Mouse (Mus musculus) urinary bladder, postnatal 4 days (tissue): ENCODE measurements around the gene Serpina3i.
"Not testable (repeated sequence)": the region's sequence is repeated elsewhere in the genome, so short reads cannot be mapped to it uniquely, and the experiment has no call there.

ENCODE experiments used
- DNase-seq, 2 experiments: peaks; one replicate each; pipeline ENCODE4 v3.0.0; 2021 to 2022; ENCODE audit warnings: low spot score in 2 of 2

Serpina3i gene

DNA sequence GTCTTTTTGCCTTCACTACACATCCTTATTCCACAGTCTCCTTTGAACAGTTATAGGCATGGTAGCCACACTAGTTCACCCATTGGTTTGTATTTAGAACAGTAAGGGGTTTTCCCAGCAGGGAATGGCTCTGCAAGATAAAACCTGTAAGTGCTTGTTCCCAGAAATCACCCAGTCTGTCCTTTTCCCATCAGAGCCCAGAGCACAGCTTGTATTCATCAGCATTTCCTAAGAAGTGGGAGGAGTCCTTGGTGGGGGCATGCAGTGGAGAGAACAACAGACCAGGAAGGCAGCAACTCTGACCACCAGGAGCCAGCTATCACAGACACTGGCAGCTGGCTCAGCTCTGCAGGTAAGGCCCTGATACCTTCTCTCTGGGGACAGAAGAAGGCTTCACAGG is at the start of gene Serpina3i:
Serpina3i (plus strand) TSS at position 260 of the 400 bp plus-strand sequence.
- DNase-seq, result no peak

DNA sequence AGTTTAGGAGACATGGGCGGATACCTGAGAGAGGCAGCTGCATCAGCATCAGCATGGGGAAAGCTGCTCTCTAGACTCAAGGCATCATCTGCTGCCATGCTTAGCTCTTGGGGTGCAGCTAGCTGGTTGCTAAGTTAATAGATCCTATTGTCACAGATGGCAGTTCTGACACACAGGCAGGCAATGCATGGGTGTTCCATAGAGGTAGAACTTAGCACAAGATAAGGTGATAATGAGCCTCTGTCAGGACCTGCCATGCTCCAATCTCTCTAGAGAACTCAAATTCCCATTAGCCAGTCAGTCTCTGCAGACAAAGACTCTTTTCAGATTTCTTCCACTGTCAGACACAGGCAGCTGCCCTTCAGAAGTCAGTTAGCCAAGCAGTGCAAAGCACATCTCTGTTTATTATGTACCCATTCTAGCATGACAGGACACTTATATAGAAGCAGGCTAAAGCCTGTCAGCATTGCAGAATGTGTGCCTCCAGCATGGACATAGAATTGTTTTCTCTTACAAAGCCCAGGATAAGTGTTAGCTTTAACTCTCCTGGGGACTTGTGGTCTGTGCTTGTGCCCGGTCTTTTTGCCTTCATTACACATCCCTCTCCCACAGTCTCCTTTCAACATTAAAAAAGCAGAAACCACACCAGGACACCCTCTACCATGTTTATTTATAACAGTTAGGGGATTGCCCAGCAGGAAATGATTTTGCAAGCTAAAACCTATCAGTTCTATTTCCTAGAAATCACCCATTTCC is 49.1 kb upstream of the Serpina3i start:
- no peak for DNase-seq

DNA sequence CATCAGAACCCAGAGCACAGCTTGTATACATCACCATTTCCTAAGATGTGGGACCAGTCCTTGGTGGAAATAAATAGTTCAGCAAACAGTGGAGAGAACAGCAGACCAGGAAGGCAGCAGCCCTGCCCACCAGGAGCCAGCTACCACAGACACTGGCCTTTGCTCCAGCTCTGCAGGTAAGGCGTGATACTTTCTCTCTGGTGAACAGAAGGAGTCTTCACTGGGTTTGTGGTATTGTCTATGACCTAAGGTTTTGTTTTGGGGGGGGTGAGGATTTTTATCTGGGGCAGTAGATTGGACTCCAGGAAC is 48.5 kb upstream of the Serpina3i start, which contains the start of gene Serpina3f:
Serpina3f (plus strand) TSS at position 100 of the 309 bp plus-strand sequence.
- no peak for DNase-seq

DNA sequence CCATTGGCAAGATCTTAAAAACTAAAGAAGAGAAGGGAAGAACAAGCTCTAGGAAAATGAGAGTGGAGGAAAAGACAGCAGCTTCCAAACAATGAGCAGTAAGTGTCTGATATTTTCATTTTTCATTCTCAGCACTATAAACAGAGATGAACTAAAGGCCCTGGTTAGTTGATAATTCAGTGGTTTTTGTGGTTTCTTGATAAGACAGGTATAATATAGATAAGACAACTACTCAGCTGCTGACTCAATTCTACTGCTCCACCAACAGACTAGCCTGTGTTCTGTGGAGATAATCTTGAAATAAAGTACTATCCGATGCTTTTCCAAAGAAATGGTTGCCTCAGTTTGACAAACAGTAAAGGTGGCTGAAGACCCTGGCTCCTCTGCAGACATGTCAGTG is 47.7 kb upstream of the Serpina3i start:
- DNase-seq, result no peak

DNA sequence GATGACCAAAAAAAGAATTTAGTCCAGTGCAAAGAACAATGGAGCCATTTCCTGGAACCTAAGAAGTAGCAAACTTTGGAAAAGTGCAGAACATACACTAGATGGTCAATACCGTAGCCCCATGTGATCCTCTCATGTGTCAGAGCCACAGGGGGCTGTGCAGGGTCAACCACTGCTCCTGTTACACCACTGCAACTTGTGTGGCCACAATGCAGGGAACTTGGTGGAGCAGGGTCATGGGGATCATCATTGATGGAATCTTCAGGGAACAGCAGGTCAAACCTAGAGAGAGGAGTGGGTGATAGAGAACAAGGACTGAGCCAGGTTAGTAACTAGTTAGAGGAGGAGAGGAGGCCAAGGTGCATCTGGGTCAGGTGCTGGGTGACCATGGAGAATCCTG is 41.3 kb upstream of the Serpina3i start:
- no peak for DNase-seq

DNA sequence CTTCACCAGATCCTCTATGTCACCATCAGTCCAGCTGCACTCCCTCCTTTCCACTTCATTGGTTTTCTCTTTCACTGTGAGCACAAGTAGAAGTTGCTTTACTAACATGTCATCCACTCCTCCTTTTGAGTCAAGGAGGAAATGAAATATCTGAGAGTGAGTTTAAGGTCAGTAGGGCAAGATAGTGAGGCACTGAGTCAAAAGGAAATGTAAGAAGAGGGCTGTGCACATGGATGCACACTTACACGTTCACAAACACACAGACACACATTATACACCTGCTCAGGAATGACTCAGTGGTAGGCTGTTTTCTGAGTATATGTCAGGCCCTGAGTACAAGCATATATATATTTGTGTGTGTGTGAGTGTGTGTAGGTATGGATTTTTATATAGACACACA is 39.2 kb upstream of the Serpina3i start:
- peak in 1 of 2 experiments; percentile 7 for DNase-seq

DNA sequence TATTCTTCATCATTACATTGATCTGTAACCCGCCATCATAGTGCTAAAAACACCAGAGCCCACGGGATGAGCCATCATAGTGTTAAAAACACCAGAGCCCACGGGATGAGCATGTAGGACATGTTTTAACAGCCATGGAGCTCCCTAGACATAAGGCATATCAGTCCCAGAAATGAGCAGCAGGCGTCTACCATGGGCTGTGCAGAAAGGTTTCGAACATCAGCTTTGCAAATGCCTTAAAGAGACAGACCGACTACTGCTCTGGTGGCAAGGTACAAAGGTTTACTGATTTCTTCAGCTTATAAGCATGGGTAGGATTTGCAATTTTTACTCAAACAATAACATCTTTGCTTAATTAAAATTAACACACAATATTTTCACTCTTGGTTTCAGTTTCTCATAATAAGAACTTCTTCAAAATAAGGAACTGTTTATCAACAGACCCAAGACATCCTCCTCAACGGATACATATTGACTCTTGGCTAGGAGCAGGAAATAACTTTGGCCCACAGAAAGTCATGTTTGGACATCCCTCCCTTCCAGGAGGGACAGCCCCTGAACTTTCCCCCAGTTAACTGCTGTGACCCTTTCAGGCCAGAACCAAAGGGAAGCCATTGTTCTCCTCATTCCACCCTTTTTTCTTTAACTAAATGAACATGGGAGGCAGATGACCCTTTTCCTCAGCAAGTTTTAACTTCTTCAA is 38.2 kb upstream of the Serpina3i start:
- DNase-seq, result peak in 1 of 2 experiments; percentile 2

DNA sequence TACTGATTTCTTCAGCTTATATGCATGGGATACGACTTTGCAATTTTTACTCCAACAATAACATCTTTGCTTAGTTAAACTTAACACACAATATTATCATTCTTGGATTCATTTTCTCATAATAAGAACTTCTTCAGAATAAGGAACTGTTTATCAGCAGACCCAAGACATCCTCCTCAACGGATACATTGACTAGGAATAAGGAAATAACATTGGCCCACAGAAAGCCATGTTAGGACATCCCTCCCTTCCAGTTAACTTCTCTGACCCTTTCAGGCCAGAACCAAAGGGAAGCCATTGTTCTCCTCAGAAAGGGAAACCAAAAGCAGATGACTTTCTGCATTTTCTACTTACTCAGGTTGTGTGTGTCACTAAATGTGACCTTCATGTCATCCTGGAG is 32.2 kb upstream of the Serpina3i start:
- no peak for DNase-seq

DNA sequence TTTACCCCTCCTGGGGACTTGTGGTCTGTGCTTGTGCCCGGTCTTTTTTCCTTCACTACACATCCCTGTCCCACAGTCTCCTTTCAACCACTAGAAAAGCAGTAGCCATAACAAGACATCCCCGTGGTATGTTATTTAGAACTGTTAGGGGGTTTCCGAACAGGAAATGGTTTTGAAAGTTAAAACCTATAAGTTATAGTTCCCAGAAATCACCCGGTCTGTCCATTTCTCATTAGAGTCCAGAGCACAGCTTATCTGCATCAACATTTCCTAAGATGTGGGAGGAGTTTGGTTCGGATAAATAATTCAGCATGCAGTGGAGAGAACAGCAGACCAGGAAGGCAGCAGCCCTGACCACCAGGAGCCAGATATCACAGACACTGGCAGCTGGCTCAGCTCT is 27.0 kb upstream of the Serpina3i start, which contains the start of gene Serpina3g:
Serpina3g (plus strand) TSS at position 331 of the 400 bp plus-strand sequence.
- DNase-seq, result no peak

DNA sequence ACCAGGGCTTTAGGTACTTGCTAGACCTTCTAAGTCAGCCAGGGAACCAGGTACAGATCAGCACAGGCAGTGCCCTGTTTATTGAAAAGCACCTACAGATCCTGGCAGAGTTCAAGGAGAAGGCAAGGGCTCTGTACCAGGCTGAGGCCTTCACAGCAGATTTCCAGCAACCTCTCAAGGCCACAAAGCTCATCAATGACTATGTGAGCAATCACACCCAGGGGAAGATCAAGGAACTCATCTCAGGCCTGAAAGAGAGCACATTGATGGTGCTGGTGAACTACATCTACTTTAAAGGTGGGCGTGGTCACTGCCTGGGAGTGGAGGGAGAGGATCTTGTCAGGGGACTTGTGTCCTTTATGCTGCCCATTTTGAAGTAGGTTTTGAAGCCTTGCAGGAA is 24.9 kb upstream of the Serpina3i start:
- not testable (repeated sequence) for DNase-seq

DNA sequence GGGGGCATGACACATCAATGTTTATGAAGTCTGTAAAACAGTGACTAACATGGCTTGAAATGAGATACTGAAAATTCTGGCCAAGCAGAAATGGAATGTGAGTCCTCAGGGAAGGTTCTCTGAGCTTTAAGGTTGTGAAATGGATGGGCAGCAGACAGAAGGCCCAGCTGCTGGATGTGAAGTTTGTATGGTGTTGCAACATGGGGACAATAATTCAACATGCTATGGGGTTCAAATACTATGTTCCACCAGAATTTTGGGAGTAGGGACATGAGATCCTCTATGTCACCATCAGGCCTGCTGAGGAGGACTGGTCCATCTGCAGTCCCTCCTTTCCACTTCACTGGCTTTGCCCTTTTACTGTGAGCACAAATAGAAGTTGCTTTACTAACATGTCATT is 19.6 kb upstream of the Serpina3i start:
- DNase-seq, result no peak

DNA sequence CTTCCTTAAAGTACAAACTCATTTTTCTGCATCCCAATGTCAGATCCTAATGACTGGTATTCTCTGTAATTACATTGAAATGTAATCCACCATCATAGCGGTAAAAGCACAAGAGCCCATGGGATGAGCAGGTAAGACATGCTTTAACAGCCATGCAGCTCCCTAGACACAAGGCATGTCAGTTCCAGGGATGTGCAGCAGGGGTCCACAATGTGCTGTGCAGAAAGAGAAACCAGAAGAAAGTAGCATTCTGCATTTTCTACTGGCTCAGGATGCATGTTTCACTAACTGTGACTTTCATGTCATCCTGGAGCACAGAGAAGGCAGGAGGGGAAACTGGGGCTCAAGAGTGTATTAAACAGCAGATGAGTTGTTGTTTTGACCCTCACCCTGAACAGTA is 17.8 kb upstream of the Serpina3i start:
- no peak for DNase-seq

DNA sequence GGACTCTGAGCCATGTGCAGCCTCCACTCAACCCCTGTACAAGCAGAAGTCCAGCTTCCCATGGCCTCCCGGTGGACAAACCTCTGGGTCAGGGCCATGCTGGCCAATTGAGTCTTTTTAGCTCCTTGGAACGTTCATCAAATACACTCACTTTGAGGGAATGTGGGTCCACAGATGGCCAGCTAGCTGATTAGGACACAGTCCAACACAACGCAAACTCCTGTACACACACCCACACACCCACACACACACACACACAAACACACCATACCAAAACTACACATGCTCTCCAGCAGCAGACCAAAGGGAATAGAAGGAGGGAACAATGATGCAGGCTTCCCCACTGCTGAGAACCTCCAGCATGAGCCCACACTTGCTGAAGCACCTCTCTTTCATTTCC is 17.3 kb upstream of the Serpina3i start:
- DNase-seq, result no peak

DNA sequence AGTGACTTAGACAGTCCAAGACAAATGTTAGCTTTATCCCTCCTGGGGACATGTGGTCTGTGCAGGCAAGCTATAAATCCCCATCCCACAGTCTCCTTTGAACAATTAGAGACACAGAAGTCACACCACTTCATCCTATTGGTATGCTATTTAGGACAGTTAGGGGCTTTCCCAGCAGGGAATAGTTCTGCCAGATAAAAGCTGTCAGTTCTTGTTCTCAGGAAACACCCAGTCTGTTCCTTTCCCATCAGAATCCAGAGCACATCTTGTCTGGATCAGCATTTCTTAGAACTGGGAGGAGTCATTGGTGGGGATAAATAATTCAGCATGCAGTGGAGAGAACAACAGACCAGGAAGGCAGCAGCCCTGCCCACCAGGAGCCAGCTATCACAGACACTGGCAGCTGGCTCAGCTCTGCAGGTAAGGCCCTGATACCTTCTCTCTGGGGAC is 15.3 kb upstream of the Serpina3i start:
- DNase-seq, result no peak

DNA sequence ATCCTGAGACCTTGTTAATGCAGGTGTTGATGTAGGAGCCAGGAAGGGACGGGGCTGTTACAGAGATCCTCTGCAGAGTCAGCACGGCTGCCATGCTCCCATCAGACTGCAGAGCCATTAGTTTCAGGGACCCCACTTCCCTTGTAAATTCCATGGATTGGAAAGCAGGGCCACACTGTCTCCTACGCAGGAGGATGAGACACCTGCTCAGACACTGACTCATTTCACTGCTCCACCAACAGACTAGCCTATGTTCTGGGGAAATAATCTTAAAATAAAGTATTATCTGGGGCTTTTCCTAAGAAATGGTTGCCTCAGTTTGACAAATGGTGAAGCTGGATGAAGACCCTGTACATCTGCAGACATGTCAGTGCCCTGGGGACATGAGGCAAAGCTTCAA is 14.7 kb upstream of the Serpina3i start:
- DNase-seq, result no peak

DNA sequence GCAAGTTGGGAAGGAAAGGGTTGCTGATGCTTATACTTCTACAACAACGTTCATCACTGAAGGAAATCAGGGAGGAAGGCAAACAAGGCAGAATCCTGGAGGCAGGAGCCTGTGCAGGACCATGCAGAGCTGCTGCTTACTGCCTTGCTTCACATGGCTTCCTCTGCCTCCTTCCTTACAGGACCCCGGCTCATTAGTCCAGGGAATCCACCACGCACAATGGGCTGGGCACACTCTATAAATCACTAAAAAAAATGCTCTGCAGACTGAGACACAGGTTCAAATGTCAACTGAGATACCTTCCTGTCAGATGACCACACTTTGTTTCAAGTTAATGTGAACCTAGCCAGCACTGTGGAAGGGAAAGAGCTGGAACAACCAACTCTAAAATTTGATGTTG is 1.9 kb upstream of the Serpina3i start:
- DNase-seq, result no peak

DNA sequence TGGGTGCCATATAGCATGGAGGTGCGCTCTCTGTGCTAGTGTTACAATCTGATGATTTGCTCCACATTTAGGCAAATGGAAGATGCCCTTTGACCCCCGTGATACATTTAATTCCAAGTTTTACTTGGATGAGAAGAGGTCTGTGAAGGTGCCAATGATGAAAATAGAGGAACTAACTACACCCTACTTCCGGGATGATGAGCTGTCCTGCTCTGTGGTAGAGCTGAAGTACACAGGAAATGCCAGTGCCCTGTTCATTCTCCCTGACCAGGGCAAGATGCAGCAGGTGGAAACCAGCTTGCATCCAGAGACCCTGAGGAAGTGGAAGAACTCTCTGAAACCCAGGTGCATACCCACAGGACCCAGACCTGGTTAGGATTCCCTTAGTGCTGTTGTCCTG is 3.5 kb downstream of the Serpina3i start:
- no peak for DNase-seq

DNA sequence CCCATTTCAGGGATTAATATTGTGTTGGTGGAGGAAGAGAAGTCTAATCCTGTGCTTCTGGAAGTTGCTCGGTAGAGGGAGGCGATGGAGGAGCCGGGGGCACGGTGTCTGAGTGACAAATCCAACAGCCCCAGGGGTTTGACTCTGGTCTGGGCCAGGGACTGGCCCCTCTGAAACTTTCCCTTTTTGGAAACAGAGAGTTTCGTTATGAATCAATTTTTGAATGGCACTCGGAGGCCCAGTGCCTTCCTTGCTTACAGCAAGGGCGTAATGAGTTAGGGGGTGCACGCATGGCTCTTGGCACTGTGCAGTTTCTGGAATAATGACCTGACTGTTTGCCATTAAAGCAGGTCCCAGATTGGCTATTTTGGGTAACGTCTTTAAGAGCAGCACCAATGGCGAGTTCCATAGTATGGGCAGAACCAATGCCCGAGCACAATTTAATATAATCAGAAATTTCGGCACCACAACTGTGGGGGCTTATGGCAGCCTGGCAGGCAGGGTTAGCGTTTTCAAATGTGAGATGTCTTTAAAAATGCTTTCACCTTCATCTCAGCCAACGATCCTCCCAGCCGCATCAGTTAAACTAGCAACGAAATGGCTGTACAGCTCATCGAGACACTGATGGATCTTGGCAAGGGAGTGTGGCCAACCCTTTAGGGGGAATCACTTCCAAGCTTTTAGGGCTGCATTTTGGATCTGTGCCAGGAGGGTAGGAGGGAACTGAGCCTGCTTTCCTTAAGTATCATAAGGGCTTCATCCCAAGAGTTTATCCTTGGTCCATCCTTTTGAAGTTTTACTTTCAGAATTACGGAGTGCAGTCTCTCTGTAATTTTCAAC is 15.5 kb downstream of the Serpina3i start:
- DNase-seq, result no peak

DNA sequence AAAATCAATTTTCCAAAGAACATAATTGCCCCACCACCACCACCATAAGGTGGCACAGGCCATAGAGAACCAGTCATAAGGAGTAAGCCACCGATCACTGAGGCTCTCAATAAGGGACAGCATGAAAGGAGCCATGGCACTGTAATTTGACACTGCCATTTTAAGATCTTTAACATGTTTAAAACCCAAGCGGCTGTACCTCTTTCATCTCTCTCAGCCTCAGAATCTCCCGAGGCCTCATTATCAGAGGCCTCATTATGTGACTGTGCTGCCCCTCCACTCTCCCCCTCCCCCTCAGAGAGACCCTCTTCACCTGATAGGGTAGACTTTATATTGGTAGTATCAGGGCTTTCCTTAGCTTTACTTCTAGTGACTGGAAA is 16.1 kb downstream of the Serpina3i start:
- no peak for DNase-seq

DNA sequence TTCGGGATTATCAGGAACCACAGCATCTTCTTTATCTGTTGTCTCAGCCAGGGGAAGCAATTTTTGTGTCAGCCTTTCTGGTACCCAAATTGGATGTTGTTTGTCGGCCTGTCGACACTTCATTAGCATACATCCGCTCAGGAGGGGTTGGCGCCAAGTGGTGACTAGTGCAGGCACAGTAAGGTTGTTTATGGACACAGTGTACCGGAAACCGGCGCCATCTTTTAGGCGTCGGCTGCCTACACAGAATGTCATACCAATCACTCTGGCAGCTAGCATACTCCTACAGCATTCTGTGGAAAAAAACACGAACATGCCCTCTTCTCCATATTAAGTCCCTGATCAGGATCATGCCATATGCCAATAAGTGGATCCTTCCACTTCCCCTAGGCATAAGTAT is 20.5 kb downstream of the Serpina3i start:
- no peak for DNase-seq

DNA sequence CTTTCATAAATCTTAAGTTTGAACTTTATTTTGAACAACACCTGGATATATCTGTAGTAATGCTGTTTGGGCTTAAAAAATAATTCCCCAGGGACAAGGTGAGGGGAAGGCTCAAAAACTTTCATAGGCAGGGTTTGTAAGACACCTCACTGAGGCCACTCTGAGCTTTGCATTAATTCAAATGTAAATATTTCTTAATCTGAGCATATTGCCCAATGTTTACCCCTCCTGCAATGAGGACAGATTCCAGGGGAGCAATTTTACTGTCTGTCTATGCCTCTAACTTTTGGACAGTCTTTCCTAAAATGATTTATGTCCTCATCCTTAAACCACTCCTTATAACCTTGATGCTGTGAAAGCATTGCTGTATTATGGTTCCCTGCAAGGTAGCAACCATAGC is 25.4 kb downstream of the Serpina3i start:
- DNase-seq, result no peak

DNA sequence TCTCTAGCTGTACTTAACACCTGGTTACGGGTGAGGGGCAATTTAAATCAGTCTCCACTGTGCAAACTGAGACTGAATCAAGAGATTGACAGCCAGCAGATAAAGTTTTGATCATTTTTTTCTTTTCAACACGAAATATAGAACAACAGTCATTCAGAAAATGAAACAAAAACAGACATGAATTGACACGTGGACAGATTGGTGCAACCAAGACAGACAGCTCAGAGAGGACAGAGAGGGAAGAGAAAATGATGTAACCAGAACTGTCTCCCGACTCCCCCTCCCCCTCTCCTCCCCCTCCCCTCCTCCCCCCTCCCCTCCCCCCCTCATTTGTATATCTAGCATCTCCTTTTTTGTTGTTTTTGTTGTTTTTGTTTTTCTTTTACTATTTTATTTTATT is 26.9 kb downstream of the Serpina3i start:
- no peak for DNase-seq
